Mouse (Mus musculus): ENCODE data around the gene Gzmd. TPM values are rescaled to one million over a fixed set of nuclear protein-coding genes. Genes with fewer than 3 reads are reported as not detected.
"Not testable (repeated sequence)": the region's sequence is repeated elsewhere in the genome, so short reads cannot be mapped to it uniquely, and the experiment has no call there.

The Gzmd gene
- not detected in 2 replicates for polyA plus RNA-seq (2012; ENCODE audit: insufficient read depth, low replicate concordance)

GRCm38 (mm10) chr14:56132508-56132907 lies at the start of gene Gzmd:
Gene Gzmd (minus strand): TSS chr14:56132608.
- not testable (repeated sequence) for H3K9me3 ChIP-seq; H3K36me3 ChIP-seq (replicated peaks; ENCODE audit: low read length); H3K4me3 ChIP-seq (replicated peaks); H3K4me1 ChIP-seq; H3K27me3 ChIP-seq (replicated peaks)

GRCm38 (mm10) chr14:56177651-56178050 lies 45.2 kb upstream of the Gzmd start:
- not testable (repeated sequence) for H3K4me1 ChIP-seq; H3K27me3 ChIP-seq (replicated peaks); H3K36me3 ChIP-seq (replicated peaks; ENCODE audit: low read length); H3K9me3 ChIP-seq; H3K4me3 ChIP-seq (replicated peaks)

- no peaks in the 10 kb centered on the region for H3K36me3 ChIP-seq (replicated peaks; ENCODE audit: low read length)
- H3K4me3 ChIP-seq (replicated peaks), result no peak within 1 kb of the TSS
- H3K27me3 ChIP-seq (replicated peaks), result peaks cover 12% of the 10 kb centered on the region
- TF ChIP-seq FLI1 (IDR thresholded peaks at IDR 0.05; ENCODE audit: low read length), result no peak
- no peak for TF ChIP-seq GATA1 (IDR thresholded peaks at IDR 0.05; ENCODE audit: borderline replicate concordance, low read length)
- peaks cover 4% of the 10 kb centered on the region; the same call in 1 of the 2 replicates for H3K4me1 ChIP-seq
- H3K9me3 ChIP-seq, result no peaks in the 10 kb centered on the region
Measured at GRCm38 (mm10) chr14:56174499-56174898, 42.1 kb upstream of the Gzmd start, which contains the start of gene Gzmn. Gene Gzmn (minus strand): TSS chr14:56174599.

- TF ChIP-seq GATA1 (IDR thresholded peaks at IDR 0.05; ENCODE audit: borderline replicate concordance, low read length), result no peak
- TF ChIP-seq FLI1 (IDR thresholded peaks at IDR 0.05; ENCODE audit: low read length), result no peak
- no peaks in the 10 kb centered on the region for H3K36me3 ChIP-seq (replicated peaks; ENCODE audit: low read length)
- H3K27me3 ChIP-seq (replicated peaks), result peaks cover 7% of the 10 kb centered on the region
- no peak overlapping the region for H3K4me3 ChIP-seq (replicated peaks)
- H3K9me3 ChIP-seq, result no peaks in the 10 kb centered on the region
- H3K4me1 ChIP-seq, result peaks cover 4% of the 10 kb centered on the region; the same call in 1 of the 2 replicates
Measured at GRCm38 (mm10) chr14:56173396-56173795, 41.0 kb upstream of the Gzmd start.

- no peaks in the 10 kb centered on the region for H3K9me3 ChIP-seq
- H3K27me3 ChIP-seq (replicated peaks), result peaks cover 7% of the 10 kb centered on the region
- no peaks in the 10 kb centered on the region for H3K36me3 ChIP-seq (replicated peaks; ENCODE audit: low read length)
- no peak overlapping the region for H3K4me3 ChIP-seq (replicated peaks)
- peaks cover 4% of the 10 kb centered on the region; the same call in 1 of the 2 replicates for H3K4me1 ChIP-seq
- no peak for TF ChIP-seq FLI1 (IDR thresholded peaks at IDR 0.05; ENCODE audit: low read length)
- TF ChIP-seq GATA1 (IDR thresholded peaks at IDR 0.05; ENCODE audit: borderline replicate concordance, low read length), result no peak
Measured at GRCm38 (mm10) chr14:56172744-56173143, 40.3 kb upstream of the Gzmd start.

GRCm38 (mm10) chr14:56168009-56168408 lies 35.6 kb upstream of the Gzmd start:
- Histone ChIP-seq H3K4me3 (replicated peaks) (no peak overlapping the region), H3K9me3 (no peaks in the 10 kb centered on the region), H3K4me1 (no peaks in the 10 kb centered on the region), H3K36me3 (replicated peaks; ENCODE audit: low read length) (no peaks in the 10 kb centered on the region), H3K27me3 (replicated peaks) (peaks cover 11% of the 10 kb centered on the region)
- TF ChIP-seq FLI1 (IDR thresholded peaks at IDR 0.05; ENCODE audit: low read length) (no peak), GATA1 (IDR thresholded peaks at IDR 0.05; ENCODE audit: borderline replicate concordance, low read length) (no peak)

GRCm38 (mm10) chr14:56162109-56162508 lies 29.7 kb upstream of the Gzmd start:
- H3K36me3 ChIP-seq (replicated peaks; ENCODE audit: low read length), result no peaks in the 10 kb centered on the region
- H3K9me3 ChIP-seq, result no peaks in the 10 kb centered on the region
- H3K4me3 ChIP-seq (replicated peaks), result no peak overlapping the region
- H3K27me3 ChIP-seq (replicated peaks), result no peaks in the 10 kb centered on the region
- TF ChIP-seq FLI1 (IDR thresholded peaks at IDR 0.05; ENCODE audit: low read length) (no peak), GATA1 (IDR thresholded peaks at IDR 0.05; ENCODE audit: borderline replicate concordance, low read length) (no peak)
- H3K4me1 ChIP-seq, result no peaks in the 10 kb centered on the region

GRCm38 (mm10) chr14:56159479-56159878 lies 27.1 kb upstream of the Gzmd start, which contains the start of gene Gzmg:
Gene Gzmg (minus strand): TSS chr14:56159579.
- not testable (repeated sequence) for H3K27me3 ChIP-seq (replicated peaks); H3K4me1 ChIP-seq; H3K36me3 ChIP-seq (replicated peaks; ENCODE audit: low read length); H3K9me3 ChIP-seq; H3K4me3 ChIP-seq (replicated peaks)

GRCm38 (mm10) chr14:56155340-56155739 lies 22.9 kb upstream of the Gzmd start:
- H3K4me3 ChIP-seq (replicated peaks), result no peak overlapping the region
- H3K4me1 ChIP-seq, result no peaks in the 10 kb centered on the region
- TF ChIP-seq FLI1 (IDR thresholded peaks at IDR 0.05; ENCODE audit: low read length) (no peak), GATA1 (IDR thresholded peaks at IDR 0.05; ENCODE audit: borderline replicate concordance, low read length) (no peak)
- H3K36me3 ChIP-seq (replicated peaks; ENCODE audit: low read length), result no peaks in the 10 kb centered on the region
- H3K27me3 ChIP-seq (replicated peaks), result no peaks in the 10 kb centered on the region
- H3K9me3 ChIP-seq, result no peaks in the 10 kb centered on the region

GRCm38 (mm10) chr14:56133675-56134074 lies 1.3 kb upstream of the Gzmd start:
- H3K4me1 ChIP-seq; H3K9me3 ChIP-seq; H3K36me3 ChIP-seq (replicated peaks; ENCODE audit: low read length); H3K4me3 ChIP-seq (replicated peaks); H3K27me3 ChIP-seq (replicated peaks): not testable (repeated sequence)

- no peaks in the 10 kb centered on the region for H3K27me3 ChIP-seq (replicated peaks)
- no peaks in the 10 kb centered on the region for H3K4me1 ChIP-seq
- no peaks in the 10 kb centered on the region for H3K9me3 ChIP-seq
- TF ChIP-seq FLI1 (IDR thresholded peaks at IDR 0.05; ENCODE audit: low read length) (no peak), GATA1 (IDR thresholded peaks at IDR 0.05; ENCODE audit: borderline replicate concordance, low read length) (no peak)
- H3K4me3 ChIP-seq (replicated peaks), result no peak overlapping the region
- no peaks in the 10 kb centered on the region for H3K36me3 ChIP-seq (replicated peaks; ENCODE audit: low read length)
Measured at GRCm38 (mm10) chr14:56128341-56128740, 4.1 kb downstream of the Gzmd start.

Data from megakaryocyte, embryonic 14.5 days (primary cell).